Mouse (Mus musculus) ovary, postnatal 14 days (tissue): ENCODE results near the gene Vsig2.

Source experiments
- DNase-seq: peaks from one replicate; pipeline ENCODE4 v3.0.0; 2022; ENCODE audit warnings: low spot score

Vsig2 gene

DNA sequence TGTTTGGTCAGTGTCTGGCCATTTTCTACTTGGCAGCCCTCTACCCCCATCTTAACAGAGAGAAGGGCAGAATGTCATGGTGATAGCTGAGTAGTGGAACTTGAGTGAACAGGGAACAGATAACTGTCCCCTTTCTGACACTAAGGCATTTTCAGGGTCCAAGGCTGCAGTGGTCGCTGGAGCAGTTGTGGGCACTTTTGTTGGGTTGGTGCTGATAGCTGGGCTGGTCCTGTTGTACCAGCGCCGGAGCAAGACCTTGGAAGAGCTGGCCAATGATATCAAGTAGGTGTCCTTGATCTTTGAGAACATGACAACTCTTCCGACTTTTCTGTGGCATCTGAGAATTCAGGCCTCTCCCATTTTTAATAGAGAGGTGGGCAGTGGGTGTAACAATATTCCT, 2.2 kb upstream of the Vsig2 start:
- DNase-seq, result no peak

DNA sequence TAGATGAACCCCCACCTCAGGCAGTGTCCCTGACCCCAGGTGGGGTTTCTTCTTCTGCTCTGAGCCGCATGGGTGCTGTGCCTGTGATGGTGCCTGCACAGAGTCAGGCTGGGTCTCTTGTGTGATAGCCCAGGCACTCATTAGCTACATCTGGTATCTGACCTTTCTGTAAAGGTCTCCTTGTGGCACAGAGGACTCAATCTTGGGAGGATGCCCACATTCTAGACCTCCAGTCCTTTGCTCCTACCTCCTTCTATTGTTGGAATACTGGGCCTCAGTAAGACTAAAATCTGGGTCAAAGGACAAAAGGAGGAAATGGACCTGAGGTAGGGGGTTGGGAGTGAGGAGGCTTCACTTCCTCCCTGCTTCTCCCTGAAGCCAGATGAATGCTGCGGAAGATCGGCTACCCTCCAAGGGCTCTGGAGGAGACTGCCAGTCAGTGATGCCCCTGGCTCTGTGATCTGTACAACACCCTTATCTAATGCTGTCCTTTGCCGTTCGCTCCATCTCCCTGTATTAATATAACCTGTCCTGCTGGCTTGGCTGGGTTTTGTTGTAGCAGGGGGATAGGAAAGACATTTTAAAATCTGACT, 1.3 kb upstream of the Vsig2 start:
- DNase-seq, result no peak

DNA sequence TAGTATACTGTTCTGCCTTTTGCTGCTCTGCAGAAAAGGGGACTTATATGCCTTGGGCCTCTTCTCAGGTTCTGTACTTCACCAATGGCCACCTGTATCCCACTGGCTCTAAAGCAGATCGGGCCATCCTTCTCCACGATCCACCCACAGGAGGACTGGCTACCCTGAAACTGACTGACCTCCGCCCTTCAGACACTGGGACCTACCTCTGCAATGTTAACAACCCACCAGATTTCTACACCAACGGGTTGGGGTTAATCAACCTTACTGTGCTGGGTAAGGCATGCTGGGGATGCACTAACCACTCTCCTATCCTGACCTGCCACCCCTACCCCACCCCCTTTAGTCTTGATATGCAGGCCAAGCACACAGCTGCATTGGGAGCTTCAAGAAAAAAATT, 1.2 kb downstream of the Vsig2 start:
- DNase-seq, result no peak

DNA sequence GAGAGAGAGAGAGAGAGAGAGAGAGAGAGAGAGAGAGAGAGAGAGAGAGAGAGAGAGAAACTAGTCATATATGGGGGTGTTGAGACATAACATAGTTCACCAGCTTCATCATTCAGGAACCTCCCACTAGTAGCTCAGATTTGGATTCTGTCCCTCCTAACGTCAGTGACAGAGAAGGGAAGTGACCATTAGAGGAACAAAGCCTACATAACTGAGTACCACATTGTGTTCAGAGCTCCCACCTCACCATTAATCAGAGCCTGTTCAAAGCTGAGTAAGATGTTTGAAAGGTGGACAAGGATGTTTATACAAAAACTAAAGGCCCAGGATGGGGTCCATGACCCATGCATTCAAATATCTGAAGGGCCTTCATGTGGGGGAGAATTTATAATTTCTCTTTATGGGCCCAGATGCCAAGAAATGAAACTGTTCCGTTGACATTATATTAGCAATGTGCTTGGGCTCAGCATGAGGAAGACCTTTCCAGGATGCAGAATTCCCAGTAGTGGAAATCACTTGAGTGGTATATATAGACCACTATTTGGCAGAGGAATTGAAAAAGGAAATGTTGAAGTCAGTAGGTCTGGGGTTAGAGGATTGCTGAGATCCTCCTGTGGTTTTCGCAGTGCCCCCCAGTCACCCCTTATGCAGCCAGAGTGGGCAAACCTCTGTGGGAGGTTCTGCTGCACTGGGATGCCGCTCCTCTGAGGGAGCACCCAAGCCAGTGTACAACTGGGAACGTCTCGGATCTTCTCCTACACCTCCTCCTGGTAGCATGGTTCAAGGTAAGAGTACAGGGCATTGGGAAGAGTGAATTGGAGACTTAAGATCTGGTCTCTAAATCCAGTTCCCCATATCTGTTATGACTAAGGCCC, 1.9 kb downstream of the Vsig2 start:
- no peak for DNase-seq

DNA sequence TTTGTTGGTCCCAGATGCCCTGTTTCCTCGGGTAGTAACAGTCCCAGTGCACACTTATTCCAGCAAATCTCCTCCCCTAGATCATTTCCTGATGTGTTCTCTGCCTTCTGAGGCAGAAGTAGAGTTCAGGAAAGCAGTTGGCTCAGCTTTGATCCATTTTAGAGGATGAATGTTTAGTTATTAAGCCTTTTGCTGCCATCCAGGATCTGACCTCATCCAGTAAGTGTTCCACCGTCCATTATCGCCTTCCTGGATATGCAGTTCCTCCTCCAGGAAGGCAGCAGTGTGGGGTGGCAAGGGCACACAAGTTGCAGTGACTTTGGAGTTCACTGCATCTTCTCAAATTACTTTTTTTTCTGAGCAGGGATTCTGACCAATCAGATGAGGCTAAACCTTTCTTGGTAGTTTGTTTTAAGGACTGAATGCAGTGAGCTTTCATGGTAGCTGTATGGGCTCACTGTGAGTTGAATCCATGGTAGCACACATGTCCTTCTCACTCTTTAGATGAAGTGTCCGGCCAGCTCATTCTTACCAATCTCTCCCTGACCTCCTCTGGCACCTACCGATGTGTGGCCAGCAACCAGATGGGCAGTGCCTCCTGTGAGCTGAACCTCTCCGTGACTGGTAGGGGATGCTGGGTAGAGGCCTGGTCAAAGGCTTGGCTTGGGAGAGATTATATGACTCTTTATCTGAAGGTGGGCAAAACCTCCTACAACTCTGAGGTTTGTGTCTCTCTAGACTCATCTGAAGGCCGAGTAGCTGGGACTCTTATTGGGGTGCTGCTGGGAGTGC, 3.0 kb downstream of the Vsig2 start:
- no peak for DNase-seq

DNA sequence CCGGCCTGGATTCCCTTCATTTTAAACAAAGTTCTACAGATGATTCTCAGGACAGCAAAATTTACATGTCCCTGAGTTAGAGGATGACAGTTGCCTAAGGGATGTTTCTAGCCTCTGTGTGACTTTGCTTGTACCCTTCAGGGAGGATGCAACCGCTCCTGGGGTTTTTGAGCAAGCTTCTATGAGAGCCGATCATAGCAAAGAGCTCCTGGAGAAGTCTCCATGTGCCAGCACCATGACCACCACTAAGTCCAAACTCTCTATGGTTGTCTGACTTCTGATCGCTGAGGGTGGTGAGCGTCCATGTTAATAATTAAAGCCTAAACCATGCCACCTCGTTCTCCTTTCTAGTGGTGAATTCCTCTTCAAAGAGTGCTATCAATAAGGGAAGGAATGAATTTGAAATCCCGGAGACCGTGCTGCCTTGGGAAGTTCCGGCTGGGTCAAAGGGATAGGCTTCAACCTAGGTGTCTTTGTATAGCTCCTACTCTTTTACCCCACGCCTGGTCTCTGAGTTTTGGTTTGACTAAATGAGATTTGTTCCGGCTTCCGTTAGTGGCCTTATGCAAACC, 4.9 kb downstream of the Vsig2 start:
- DNase-seq, result no peak

DNA sequence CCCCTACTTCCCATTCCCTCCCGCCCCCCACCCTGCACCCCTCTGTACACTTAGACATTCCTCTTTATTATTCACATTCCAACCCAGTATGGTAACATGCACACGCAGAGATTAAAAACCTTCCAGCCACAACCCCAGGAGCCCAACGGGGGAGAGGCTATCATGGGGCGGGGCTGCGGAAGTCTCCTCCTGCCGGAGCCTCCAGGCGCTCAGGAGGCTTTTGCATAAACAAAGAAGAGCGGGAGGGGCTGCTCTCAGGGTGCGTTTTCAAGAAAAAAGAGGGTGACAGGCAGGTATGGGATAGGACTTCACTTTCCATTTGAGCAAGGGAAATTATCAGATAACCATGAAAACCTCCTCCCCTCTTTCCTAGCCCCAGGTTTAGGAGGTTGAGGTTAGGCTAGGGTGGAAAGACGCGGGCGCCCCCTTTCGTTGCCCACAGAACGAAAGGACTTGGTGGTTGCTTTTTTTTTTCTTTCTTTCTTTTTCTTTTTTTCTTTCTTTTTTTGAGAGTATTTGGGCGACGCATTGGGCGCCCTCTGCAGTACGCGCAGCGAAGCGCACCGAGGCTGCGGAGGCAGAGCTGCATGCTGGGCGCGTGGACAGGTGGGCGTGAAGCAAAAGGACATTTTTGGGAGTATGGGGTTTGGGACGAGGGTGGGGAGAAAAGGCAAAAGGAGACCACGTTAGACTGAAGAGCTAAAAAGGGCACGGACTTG, 5.6 kb downstream of the Vsig2 start:
- peak; percentile 65 for DNase-seq

DNA sequence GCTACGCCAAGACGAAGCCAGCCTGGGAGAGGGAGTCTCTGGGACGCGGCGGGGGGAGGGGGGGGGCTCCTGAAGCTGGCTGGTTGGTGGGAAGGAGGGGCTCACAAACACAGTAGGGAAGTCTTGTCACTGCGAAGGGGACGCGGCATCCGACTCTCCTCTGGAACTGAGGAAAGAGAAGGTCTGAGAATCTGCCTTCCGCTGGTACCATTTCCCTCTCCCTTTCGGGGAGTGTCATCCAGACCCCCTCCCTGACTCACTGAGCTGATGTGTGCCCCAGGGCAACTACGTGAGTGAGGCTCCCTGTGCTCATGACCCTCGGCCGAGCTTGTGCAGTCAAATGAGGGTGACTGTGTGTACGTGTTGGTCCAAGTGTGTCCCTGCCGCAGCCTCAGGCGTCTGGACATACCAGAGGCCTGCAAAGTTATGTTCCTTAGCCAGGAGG, 6.1 kb downstream of the Vsig2 start:
- no peak for DNase-seq

DNA sequence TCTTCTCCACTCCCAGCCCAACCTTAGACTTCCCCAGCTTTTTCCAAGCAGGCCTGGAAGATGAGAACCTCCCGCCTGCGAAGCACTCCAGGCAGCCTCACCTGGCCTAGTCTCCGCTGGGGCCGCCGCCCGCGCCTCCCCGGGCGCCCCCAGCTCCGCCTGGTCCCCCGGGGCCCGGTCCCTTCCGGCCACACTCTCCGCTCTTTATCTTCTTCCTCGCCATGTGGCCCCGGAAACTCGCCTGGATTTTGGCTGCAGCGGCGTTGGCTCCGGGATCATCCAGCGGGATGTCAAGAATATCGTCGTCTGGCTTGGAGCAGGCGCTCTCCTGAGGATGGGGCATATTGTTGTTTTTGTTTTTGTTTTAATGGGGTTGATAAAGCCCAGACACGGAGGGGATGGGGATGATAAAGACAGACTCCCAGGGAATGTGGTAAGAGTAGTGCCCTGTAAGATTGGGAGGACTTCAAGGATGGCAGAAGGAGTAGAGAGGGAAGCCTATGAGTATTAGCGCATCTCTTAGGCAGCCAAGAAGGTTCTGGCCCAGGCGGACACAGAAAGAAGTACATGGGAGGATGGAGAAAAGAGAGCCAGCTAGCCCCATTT, 6.9 kb downstream of the Vsig2 start:
- no peak for DNase-seq

DNA sequence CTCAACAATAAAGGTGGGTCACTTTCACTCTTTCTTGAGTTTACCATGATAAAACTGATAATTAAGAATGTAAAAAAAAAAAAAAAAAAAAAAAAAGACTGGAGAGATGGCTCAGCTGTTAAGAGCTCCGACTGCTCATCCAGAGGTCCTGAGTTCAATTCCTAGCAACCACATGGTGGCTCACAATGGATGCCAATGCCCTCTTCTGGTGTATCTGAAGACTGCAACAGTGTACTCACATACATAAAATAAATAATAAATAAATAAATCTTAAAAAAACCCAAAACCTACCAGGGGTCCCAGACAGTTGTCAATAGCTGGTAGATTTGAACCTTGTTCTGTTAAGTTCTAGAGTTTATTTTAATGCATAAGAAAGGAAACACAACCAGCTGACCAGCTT, 7.8 kb downstream of the Vsig2 start:
- no peak for DNase-seq

DNA sequence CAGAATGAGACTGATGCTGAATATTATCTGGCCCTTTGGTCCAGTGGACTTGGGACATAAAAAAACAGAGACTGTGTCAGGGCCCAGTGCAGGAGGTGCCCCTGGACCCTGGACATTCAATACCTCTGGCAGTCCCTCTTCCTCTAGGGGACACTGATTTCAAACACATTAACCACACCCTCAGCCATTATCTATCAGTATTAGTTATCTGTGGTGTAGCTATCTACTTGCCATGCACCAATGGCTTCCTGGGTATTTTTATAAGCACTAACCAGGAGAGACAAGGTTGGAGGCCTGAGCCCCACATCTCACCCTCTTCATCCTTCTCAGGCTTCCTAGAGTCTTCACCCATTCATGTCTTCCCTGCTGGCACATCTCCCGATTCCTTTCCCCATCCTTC, 11.4 kb downstream of the Vsig2 start:
- DNase-seq, result no peak

DNA sequence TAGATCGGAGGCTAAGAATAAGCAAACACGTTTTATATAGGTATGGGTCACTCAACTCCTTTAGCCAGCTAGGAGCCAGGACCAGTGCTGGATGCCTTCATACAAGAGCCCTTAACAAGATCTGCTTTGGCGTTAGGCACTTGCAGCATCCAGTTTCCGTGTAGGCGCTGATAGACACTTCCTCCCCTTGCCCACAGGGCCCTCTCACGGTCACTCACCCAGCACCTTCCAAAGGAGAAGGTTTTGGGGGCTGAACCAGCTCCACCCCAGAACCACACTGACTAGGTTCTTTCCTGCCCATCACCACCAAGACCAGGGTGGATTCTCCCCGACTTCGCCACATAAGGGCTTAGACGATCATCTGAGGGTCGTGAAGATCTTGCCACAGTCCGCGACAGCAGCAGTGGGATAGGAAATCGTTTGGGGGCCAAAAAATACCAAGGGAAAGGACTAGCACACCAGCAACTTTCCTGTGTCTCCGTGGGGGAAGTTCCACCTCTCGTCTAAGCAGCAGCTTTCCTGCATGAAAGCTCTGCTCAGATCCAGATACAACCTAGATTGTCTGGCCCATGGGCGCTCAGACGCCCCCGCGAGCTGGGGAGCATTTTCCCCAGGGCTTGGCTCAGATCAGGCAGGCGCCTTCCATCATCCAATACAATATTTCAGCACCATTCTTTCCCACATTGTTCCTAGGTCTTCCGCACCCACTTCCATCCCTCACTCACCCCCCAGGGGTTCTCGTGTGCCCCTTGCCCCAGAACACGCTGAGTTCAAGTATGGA, 12.9 kb downstream of the Vsig2 start:
- no peak for DNase-seq

DNA sequence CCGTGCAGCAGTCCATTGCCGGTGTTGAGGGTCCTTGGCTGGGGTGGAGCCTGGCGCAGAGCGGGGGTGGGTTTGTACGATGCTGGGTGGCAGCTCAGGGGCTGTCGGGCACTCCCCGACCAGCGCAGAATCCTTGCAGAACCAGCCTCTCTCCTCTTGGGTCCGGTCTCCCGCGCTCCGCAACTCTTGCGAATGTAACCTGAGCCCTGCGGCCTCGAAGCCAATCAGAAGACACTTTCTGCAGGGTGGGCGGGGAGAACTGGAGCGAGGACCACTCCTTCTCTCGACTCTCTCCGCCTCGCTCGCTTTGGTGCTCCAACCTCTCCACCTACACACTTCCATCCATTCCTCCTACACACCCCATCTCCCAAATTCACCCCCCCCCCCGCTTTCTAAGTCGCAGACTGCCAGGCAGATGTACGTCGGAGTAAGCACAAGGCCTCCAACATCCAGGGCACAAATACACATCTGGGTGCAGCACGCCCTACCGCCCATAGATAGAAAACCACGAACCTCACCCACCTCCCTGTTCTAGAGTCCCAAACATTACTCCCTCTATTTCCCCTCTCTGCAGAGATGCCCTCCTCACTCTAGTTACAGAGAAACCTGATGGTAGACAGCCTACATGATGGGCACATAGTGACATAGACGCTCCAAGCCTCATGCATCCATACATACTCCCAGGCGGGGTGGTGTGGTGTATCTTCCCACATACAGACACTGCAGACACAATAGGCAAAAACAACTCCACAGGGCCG, 13.7 kb downstream of the Vsig2 start, which contains the start of gene Nrgn:
TSS of gene Nrgn (minus strand) at position 369 of the 758 bp plus-strand sequence.
- peak; percentile 76 for DNase-seq

DNA sequence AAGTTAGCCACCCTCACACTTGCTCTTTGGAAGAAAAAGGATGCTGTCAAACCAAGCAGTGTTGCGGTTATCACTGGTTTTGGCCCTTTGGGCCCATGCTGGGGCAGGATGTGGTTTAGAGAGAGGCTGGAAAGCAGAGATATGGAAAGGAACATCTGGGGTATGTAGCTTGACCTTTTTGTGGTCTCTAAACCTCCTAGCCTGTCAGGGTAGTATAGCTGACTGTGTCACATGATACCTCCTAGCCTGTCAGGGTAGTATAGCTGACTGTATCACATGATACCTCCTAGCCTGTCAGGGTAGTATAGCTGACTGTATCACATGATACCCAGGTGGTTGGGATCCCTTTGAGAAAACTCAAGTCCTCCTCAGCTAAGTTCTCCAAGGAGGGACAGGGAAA, 15.2 kb downstream of the Vsig2 start:
- no peak for DNase-seq

DNA sequence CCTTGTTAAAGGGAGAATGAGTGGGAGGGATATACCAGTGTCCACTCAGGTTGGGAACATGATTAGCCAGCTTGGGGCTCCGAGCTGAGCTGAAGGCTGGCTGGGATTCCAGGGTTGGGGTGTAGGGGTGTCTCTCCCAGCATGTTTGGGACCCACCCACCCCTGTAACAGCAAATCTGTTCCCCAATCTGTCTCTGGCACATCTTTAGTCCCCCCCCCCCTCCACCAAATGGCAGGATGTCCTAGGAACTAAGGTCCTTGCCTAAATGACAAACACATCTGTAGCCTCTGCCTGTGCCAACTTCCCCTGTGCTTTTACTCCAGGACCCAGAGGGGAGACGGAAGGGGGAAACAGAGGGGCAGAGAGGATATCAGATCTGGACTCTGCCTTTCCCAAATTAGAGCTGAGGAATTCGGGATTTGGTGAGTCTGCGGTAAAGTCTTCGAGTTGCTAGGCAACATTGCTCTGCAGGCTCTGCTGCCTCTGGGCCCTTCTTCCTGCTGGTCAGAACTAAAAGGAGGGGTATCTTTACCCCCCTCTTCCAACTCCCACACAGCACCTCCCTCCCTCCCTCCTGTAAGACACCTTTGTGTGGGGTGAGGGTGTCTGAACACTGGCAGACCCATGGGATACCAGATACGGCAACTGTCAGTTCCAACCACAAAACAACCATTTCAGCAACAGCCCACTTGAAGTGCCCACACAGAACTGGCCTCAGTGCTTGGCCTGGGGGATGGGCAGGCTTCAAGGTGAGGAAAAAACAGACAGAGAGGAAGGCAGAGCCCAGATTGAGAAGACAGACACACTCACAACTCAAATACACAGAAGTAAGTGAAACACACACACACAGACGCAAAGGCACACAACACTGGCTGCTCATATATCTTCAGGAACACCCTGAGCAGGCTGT, 16.0 kb downstream of the Vsig2 start, which contains the start of gene Siae:
TSS of gene Siae (plus strand) at position 861 of the 911 bp plus-strand sequence.
- no peak for DNase-seq

DNA sequence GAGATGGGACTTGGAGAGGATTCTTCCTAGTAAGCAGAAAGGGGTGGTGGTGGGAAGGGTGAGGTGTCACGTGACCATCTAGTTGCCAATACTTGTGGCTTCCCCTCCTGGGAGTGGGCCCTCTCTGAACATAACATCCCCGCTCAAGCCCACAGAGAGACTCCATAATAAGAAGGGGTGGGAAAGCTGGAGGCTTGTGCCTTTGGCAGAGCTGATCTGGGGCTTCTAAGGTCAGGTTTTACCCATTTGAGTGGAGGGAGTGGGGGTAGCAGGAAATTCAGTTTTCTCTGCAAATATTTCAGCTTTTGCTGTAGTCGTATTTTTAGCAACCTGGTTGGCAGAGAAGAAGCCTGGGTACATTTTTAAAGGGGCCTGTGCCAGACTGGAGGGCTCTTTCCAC, 17.3 kb downstream of the Vsig2 start:
- no peak for DNase-seq

DNA sequence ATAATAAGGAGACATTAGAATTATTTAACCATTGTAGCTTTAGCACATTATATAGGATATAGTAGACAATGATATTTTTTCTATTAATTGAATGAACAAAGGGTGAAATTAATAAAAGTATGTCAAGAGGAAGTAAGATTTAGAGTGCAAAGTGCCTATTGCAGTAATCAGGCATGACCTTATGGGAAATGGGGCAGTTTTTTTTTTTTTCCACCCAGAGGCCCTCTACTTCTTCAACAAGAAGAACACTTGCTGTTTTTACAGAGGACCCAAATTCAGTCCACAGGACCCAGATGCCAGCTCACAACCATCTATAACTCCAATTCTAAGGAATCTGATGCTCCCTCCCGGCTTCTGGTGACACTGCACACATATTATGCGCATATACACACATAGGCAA, 21.6 kb downstream of the Vsig2 start:
- DNase-seq, result no peak

DNA sequence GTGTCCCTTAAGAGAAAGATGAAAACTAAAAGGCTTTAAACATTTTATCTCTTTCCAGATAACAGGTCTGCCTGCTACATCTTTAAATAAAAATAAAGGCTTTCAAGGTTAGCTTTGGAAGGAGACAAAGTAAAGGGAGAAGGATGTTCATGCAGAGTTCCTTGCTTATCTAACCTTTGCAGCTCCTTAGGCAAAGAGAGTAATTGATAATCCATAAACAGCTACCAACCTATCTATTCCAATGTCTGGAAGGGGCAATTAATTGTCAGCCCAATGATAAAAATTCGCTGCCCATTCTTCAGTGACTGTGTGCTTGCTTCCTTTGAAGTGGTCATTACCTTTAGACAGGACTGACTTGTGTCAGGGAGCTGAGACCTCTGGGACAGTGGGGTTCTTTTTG, 24.8 kb downstream of the Vsig2 start:
- DNase-seq, result no peak

DNA sequence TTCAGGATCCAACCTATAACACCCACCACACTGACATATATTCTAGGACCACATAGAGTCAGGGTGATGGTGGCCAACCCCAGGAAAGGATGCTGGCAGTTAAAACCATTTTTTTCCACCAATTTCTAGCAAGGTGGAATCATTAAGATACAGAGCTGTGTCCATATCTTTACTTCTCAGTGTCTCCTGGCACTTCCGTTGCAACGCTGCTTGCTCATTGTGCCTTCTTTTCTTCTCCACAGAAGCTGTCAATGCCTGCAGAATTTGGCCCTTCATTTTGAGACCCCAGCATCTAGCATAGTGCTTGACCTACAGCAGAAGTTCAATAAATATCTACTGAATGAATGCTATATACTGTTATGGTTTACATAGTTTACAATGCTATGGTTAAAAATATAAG, 28.0 kb downstream of the Vsig2 start:
- DNase-seq, result no peak
